Mouse (Mus musculus) stomach, embryonic 14.5 days (tissue): Measurements from ENCODE around the gene Rnase12. TPM values are rescaled to one million over a fixed set of nuclear protein-coding genes. Genes with fewer than 3 reads are reported as not detected.

Experiments used
- ATAC-seq: fragments of 200-750 bp; cut with Nextera tagmentation; 2 replicates; pipeline ENCODE4 v1.8.0; 2017; ENCODE audit warnings: low read depth, moderate TSS enrichment; ENCODE audit not compliant: insufficient number of reproducible peaks, insufficient read depth, low FRiP score
- H3K27ac ChIP-seq: fragments of 300-500 bp; sonication (generic); 2 replicates; pipeline ENCODE4 v1.5.1; 2014; ENCODE audit warnings: mild to moderate bottlenecking, low read length, moderate library complexity, mixed read lengths
- H3K27me3 ChIP-seq: fragments of 300-500 bp; sonication (generic); 2 replicates; pipeline ENCODE4 v1.6.1; 2014; ENCODE audit warnings: low read length, control low read depth, mixed read lengths; ENCODE audit not compliant: control insufficient read depth, insufficient read depth
- H3K36me3 ChIP-seq: fragments of 300-500 bp; sonication (generic); 2 replicates; pipeline ENCODE4 v1.6.1; 2014; ENCODE audit warnings: mild to moderate bottlenecking, control low read depth, low read length, moderate library complexity, mixed read lengths; ENCODE audit not compliant: control insufficient read depth, insufficient read depth
- H3K4me1 ChIP-seq: fragments of 300-500 bp; sonication (generic); 2 replicates; pipeline ENCODE4 v1.6.1; 2014; ENCODE audit warnings: low read length, control low read depth, mixed read lengths; ENCODE audit not compliant: control insufficient read depth, insufficient read depth
- H3K4me2 ChIP-seq: fragments of 300-500 bp; sonication (generic); replicated peaks from 2 replicates; pipeline ENCODE4 v1.6.1; 2014; ENCODE audit warnings: low read depth, low read length, control low read depth
- H3K4me3 ChIP-seq: fragments of 300-500 bp; sonication (generic); 2 replicates; pipeline ENCODE4 v1.5.1; 2014; ENCODE audit warnings: low read depth, low read length, control low read depth
- H3K9ac ChIP-seq: fragments of 300-500 bp; sonication (generic); replicated peaks from 2 replicates; pipeline ENCODE4 v1.6.1; 2014; ENCODE audit warnings: low read depth, mild to moderate bottlenecking, control low read depth, low read length, moderate library complexity, mixed read lengths
- H3K9me3 ChIP-seq: fragments of 300-500 bp; sonication (generic); 2 replicates; pipeline ENCODE4 v1.6.1; 2016; ENCODE audit warnings: low read depth, low read length, control low read depth; ENCODE audit not compliant: control insufficient read depth
- WGBS: fragments of 180-500 bp; shearing (Covaris S2); extraction: QIAGEN DNeasy Blood & Tissue Kit; methylation state at CpG from one replicate; pipeline ENCODE4 v1.1.7; 2014; 5-methylcytosine and 5-hydroxymethylcytosine counted together
- polyA plus RNA-seq: library from polyadenylated mRNA; unstranded; fragments of >200 nt; fragmentation: Nextera tagmentation; extraction: Ambion mirVana; gene quantifications from 2 replicates; pipeline ENCODE4 v1.2.1, GENCODE M21; 2014

Gene Rnase12
- polyA plus RNA-seq, 1 experiment from 2014 or later, result 0.80 TPM

- ATAC-seq, result peak; percentile 91
- Histone ChIP-seq H3K9ac (peak overlapping the region; percentile 48), H3K4me1 (0 out of 2 replicates have a peak, but pooled peaks cover 5% of the 10 kb centered on the region), H3K36me3 (no peaks in the 10 kb centered on the region), H3K27me3 (no peaks in the 10 kb centered on the region), H3K9me3 (no peaks in the 10 kb centered on the region), H3K27ac (peak overlapping the region; percentile 62), H3K4me2 (peak overlapping the region; percentile 63), H3K4me3 (peak overlapping the region; percentile 52)
- under 1% methylated on average over 34 of the region's 34 CpGs for WGBS
These were observed 31.7 kb upstream of the Rnase12 start for GRCm38 (mm10) chr14:51088970-51089673.

- Histone ChIP-seq H3K36me3 (no peaks in the 10 kb centered on the region), H3K4me2 (peak overlapping the region; percentile 63), H3K9ac (peak overlapping the region; percentile 48), H3K27me3 (no peaks in the 10 kb centered on the region), H3K9me3 (no peaks in the 10 kb centered on the region), H3K4me3 (peak overlapping the region; percentile 52), H3K4me1 (0 out of 2 replicates have a peak, but pooled peaks cover 5% of the 10 kb centered on the region), H3K27ac (peak overlapping the region; percentile 62)
- peak; percentile 20; the same call in 1 of the 2 replicates for ATAC-seq
- 1% methylated on average over 23 of the region's 23 CpGs for whole genome bisulfite sequencing
These were observed 30.9 kb upstream of the Rnase12 start for GRCm38 (mm10) chr14:51088166-51088969.

- H3K4me2 ChIP-seq, result peak overlapping the region; percentile 63
- 0 out of 2 replicates have a peak, but pooled peaks cover 5% of the 10 kb centered on the region for H3K4me1 ChIP-seq
- no peaks in the 10 kb centered on the region for H3K27me3 ChIP-seq
- no peak overlapping the region for H3K9ac ChIP-seq
- H3K36me3 ChIP-seq, result no peaks in the 10 kb centered on the region
- WGBS, result 10% methylated on average over 9 of the region's 9 CpGs
- H3K9me3 ChIP-seq, result no peaks in the 10 kb centered on the region
- H3K4me3 ChIP-seq, result peak overlapping the region; percentile 52
- H3K27ac ChIP-seq, result no peak overlapping the region
- no peak for ATAC-seq
These were observed 30.3 kb upstream of the Rnase12 start for GRCm38 (mm10) chr14:51087762-51088161.

GRCm38 (mm10) chr14:51085911-51086310, 28.4 kb upstream of the Rnase12 start:
- no peaks in the 10 kb centered on the region for H3K27me3 ChIP-seq
- ATAC-seq, result no peak
- WGBS, result 81% methylated on average over 4 of the region's 4 CpGs
- no peak overlapping the region for H3K27ac ChIP-seq
- no peak overlapping the region for H3K4me3 ChIP-seq
- no peaks in the 10 kb centered on the region for H3K4me1 ChIP-seq
- no peak overlapping the region for H3K4me2 ChIP-seq
- no peaks in the 10 kb centered on the region for H3K36me3 ChIP-seq
- H3K9ac ChIP-seq, result no peak overlapping the region
- H3K9me3 ChIP-seq, result no peaks in the 10 kb centered on the region

GRCm38 (mm10) chr14:51085086-51085485, 27.6 kb upstream of the Rnase12 start:
- Histone ChIP-seq H3K4me3 (no peak overlapping the region), H3K4me2 (no peak overlapping the region), H3K36me3 (no peaks in the 10 kb centered on the region), H3K9me3 (no peaks in the 10 kb centered on the region), H3K27ac (no peak overlapping the region), H3K9ac (no peak overlapping the region), H3K27me3 (no peaks in the 10 kb centered on the region), H3K4me1 (no peaks in the 10 kb centered on the region)
- WGBS, result 82% methylated on average over 2 of the region's 2 CpGs
- no peak for ATAC-seq

GRCm38 (mm10) chr14:51083805-51084204, 26.3 kb upstream of the Rnase12 start:
- no peak overlapping the region for H3K9ac ChIP-seq
- peak overlapping the region; percentile 76 for H3K4me2 ChIP-seq

GRCm38 (mm10) chr14:51082599-51083581, 25.4 kb upstream of the Rnase12 start:
- ATAC-seq, result peak; percentile 47; the same call in 1 of the 2 replicates
- no peaks in the 10 kb centered on the region for H3K4me1 ChIP-seq
- H3K36me3 ChIP-seq, result no peaks in the 10 kb centered on the region
- H3K4me2 ChIP-seq, result peak overlapping the region; percentile 76
- peak overlapping the region; percentile 47 for H3K4me3 ChIP-seq
- H3K27me3 ChIP-seq, result no peaks in the 10 kb centered on the region
- H3K9me3 ChIP-seq, result no peaks in the 10 kb centered on the region
- no peak overlapping the region for H3K27ac ChIP-seq
- WGBS, result 3% methylated on average over 40 of the region's 40 CpGs
- H3K9ac ChIP-seq, result peak overlapping the region; percentile 50; the same call in 1 of the 2 replicates

More at GRCm38 (mm10) chr14:51083805-51084204, 26.3 kb upstream of the Rnase12 start:
- Histone ChIP-seq H3K4me1 (no peaks in the 10 kb centered on the region), H3K9me3 (no peaks in the 10 kb centered on the region), H3K4me3 (peak overlapping the region; percentile 47), H3K36me3 (no peaks in the 10 kb centered on the region), H3K27me3 (no peaks in the 10 kb centered on the region), H3K27ac (no peak overlapping the region)
- no peak for ATAC-seq
- 12% methylated on average over 7 of the region's 7 CpGs for WGBS

- Histone ChIP-seq H3K27me3 (no peaks in the 10 kb centered on the region), H3K9ac (no peak overlapping the region), H3K4me3 (no peak overlapping the region), H3K4me1 (no peaks in the 10 kb centered on the region), H3K4me2 (no peak overlapping the region), H3K36me3 (no peaks in the 10 kb centered on the region), H3K9me3 (no peaks in the 10 kb centered on the region), H3K27ac (no peak overlapping the region)
- 93% methylated on average over 2 of the region's 2 CpGs for WGBS
- no peak for ATAC-seq
These were observed 23.6 kb upstream of the Rnase12 start for GRCm38 (mm10) chr14:51081035-51081434.
